Mouse (Mus musculus): Measurements from ENCODE around the gene Chrnb4. TPM values are rescaled to one million over a fixed set of nuclear protein-coding genes. Genes with fewer than 3 reads are reported as not detected.

Gene Chrnb4
- polyA plus RNA-seq, 1 experiment from 2014 or later: 0.78 TPM

- DNase-seq (ENCODE audit: low spot score): no peak
- H3K4me1 ChIP-seq (ENCODE audit: control insufficient read depth, insufficient read depth, low read length): no peaks in the 10 kb centered on the region
- H3K27ac ChIP-seq (replicated peaks; ENCODE audit: low read depth, low read length): no peak overlapping the region
- 63% methylated on average over 4 of the region's 4 CpGs for WGBS
- no peak overlapping the region for H3K4me3 ChIP-seq (ENCODE audit: low read depth, low read length)
- H3K9me3 ChIP-seq (ENCODE audit: control insufficient read depth, low read length): no peaks in the 10 kb centered on the region
- ATAC-seq (ENCODE audit: low read depth): no peak
- no peaks in the 10 kb centered on the region for H3K27me3 ChIP-seq (replicated peaks; ENCODE audit: control insufficient read depth, insufficient read depth, low read length)
- no peak overlapping the region for H3K9ac ChIP-seq (ENCODE audit: low read depth, low read length)
- no peaks in the 10 kb centered on the region for H3K36me3 ChIP-seq (ENCODE audit: control insufficient read depth, insufficient read depth, low read length)
- no peak overlapping the region for H3K4me2 ChIP-seq (ENCODE audit: low read depth, low read length)
These were observed 45.0 kb downstream of the Chrnb4 start for GRCm38 (mm10) chr9:55003609-55004008.

GRCm38 (mm10) chr9:54995645-54996044, 52.9 kb downstream of the Chrnb4 start:
- ATAC-seq (ENCODE audit: low read depth): no peak
- no peak overlapping the region for H3K4me2 ChIP-seq (ENCODE audit: low read depth, low read length)
- 94% methylated on average over 3 of the region's 3 CpGs for WGBS
- no peak for DNase-seq (ENCODE audit: low spot score)
- no peak overlapping the region for H3K27ac ChIP-seq (replicated peaks; ENCODE audit: low read depth, low read length)
- H3K9me3 ChIP-seq (ENCODE audit: control insufficient read depth, low read length): no peaks in the 10 kb centered on the region
- no peak overlapping the region for H3K9ac ChIP-seq (ENCODE audit: low read depth, low read length)
- no peak overlapping the region for H3K4me3 ChIP-seq (ENCODE audit: low read depth, low read length)
- no peaks in the 10 kb centered on the region for H3K4me1 ChIP-seq (ENCODE audit: control insufficient read depth, insufficient read depth, low read length)
- no peaks in the 10 kb centered on the region for H3K36me3 ChIP-seq (ENCODE audit: control insufficient read depth, insufficient read depth, low read length)
- no peaks in the 10 kb centered on the region for H3K27me3 ChIP-seq (replicated peaks; ENCODE audit: control insufficient read depth, insufficient read depth, low read length)

- H3K4me3 ChIP-seq (ENCODE audit: low read depth, low read length): no peak overlapping the region
- DNase-seq (ENCODE audit: low spot score) (no peak), ATAC-seq (ENCODE audit: low read depth) (no peak)
- no peak overlapping the region for H3K27ac ChIP-seq (replicated peaks; ENCODE audit: low read depth, low read length)
- H3K36me3 ChIP-seq (ENCODE audit: control insufficient read depth, insufficient read depth, low read length): no peaks in the 10 kb centered on the region
- no peaks in the 10 kb centered on the region for H3K27me3 ChIP-seq (replicated peaks; ENCODE audit: control insufficient read depth, insufficient read depth, low read length)
- no peaks in the 10 kb centered on the region for H3K4me1 ChIP-seq (ENCODE audit: control insufficient read depth, insufficient read depth, low read length)
- H3K4me2 ChIP-seq (ENCODE audit: low read depth, low read length): no peak overlapping the region
- no peak overlapping the region for H3K9ac ChIP-seq (ENCODE audit: low read depth, low read length)
- H3K9me3 ChIP-seq (ENCODE audit: control insufficient read depth, low read length): no peaks in the 10 kb centered on the region
- 42% methylated on average over 3 of the region's 3 CpGs for WGBS
These were observed 54.2 kb downstream of the Chrnb4 start for GRCm38 (mm10) chr9:54994381-54994780.

GRCm38 (mm10) chr9:54990362-54990761, 58.2 kb downstream of the Chrnb4 start:
- no peaks in the 10 kb centered on the region for H3K9me3 ChIP-seq (ENCODE audit: control insufficient read depth, low read length)
- H3K36me3 ChIP-seq (ENCODE audit: control insufficient read depth, insufficient read depth, low read length): no peaks in the 10 kb centered on the region
- ATAC-seq (ENCODE audit: low read depth): no peak
- 0 out of 2 replicates have a peak, but pooled peaks cover 3% of the 10 kb centered on the region for H3K27me3 ChIP-seq (replicated peaks; ENCODE audit: control insufficient read depth, insufficient read depth, low read length)
- H3K9ac ChIP-seq (ENCODE audit: low read depth, low read length): no peak overlapping the region
- H3K4me1 ChIP-seq (ENCODE audit: control insufficient read depth, insufficient read depth, low read length): no peaks in the 10 kb centered on the region
- H3K4me3 ChIP-seq (ENCODE audit: low read depth, low read length): no peak overlapping the region
- no peak for DNase-seq (ENCODE audit: low spot score)
- H3K27ac ChIP-seq (replicated peaks; ENCODE audit: low read depth, low read length): no peak overlapping the region
- no peak overlapping the region for H3K4me2 ChIP-seq (ENCODE audit: low read depth, low read length)
- WGBS: 75% methylated on average over 3 of the region's 3 CpGs

- Histone ChIP-seq H3K4me1 (ENCODE audit: control insufficient read depth, insufficient read depth, low read length) (no peaks in the 10 kb centered on the region), H3K36me3 (ENCODE audit: control insufficient read depth, insufficient read depth, low read length) (no peaks in the 10 kb centered on the region), H3K9me3 (ENCODE audit: control insufficient read depth, low read length) (no peaks in the 10 kb centered on the region), H3K4me2 (ENCODE audit: low read depth, low read length) (peak overlapping the region; percentile 93), H3K27ac (replicated peaks; ENCODE audit: low read depth, low read length) (no peak overlapping the region), H3K27me3 (replicated peaks; ENCODE audit: control insufficient read depth, insufficient read depth, low read length) (peaks cover 44% of the 10 kb centered on the region), H3K9ac (ENCODE audit: low read depth, low read length) (no peak overlapping the region), H3K4me3 (ENCODE audit: low read depth, low read length) (peak overlapping the region; percentile 65)
- no peak for DNase-seq (ENCODE audit: low spot score)
- no peak for ATAC-seq (ENCODE audit: low read depth)
- 12% methylated on average over 7 of the region's 7 CpGs for WGBS
These were observed 66.2 kb downstream of the Chrnb4 start for GRCm38 (mm10) chr9:54982401-54982800.

GRCm38 (mm10) chr9:54981291-54982191, 67.0 kb downstream of the Chrnb4 start:
- under 1% methylated on average over 29 of the region's 85 CpGs for WGBS
- peak; percentile 71 for DNase-seq (ENCODE audit: low spot score)
- peak overlapping the region; percentile 63 for H3K9ac ChIP-seq (ENCODE audit: low read depth, low read length)
- peaks cover 44% of the 10 kb centered on the region for H3K27me3 ChIP-seq (replicated peaks; ENCODE audit: control insufficient read depth, insufficient read depth, low read length)
- H3K4me2 ChIP-seq (ENCODE audit: low read depth, low read length): peak overlapping the region; percentile 93
- peak overlapping the region; percentile 65 for H3K4me3 ChIP-seq (ENCODE audit: low read depth, low read length)
- H3K9me3 ChIP-seq (ENCODE audit: control insufficient read depth, low read length): no peaks in the 10 kb centered on the region
- no peaks in the 10 kb centered on the region for H3K4me1 ChIP-seq (ENCODE audit: control insufficient read depth, insufficient read depth, low read length)
- H3K36me3 ChIP-seq (ENCODE audit: control insufficient read depth, insufficient read depth, low read length): no peaks in the 10 kb centered on the region
- H3K27ac ChIP-seq (replicated peaks; ENCODE audit: low read depth, low read length): no peak overlapping the region
- peak; percentile 91 for ATAC-seq (ENCODE audit: low read depth)

- Histone ChIP-seq H3K4me1 (ENCODE audit: control insufficient read depth, insufficient read depth, low read length) (no peaks in the 10 kb centered on the region), H3K4me3 (ENCODE audit: low read depth, low read length) (peak within 1 kb of the TSS; percentile 65), H3K27me3 (replicated peaks; ENCODE audit: control insufficient read depth, insufficient read depth, low read length) (peaks cover 43% of the 10 kb centered on the region), H3K36me3 (ENCODE audit: control insufficient read depth, insufficient read depth, low read length) (no peaks in the 10 kb centered on the region), H3K27ac (replicated peaks; ENCODE audit: low read depth, low read length) (no peak within 1 kb of the TSS), H3K9ac (ENCODE audit: low read depth, low read length) (peak within 1 kb of the TSS; percentile 63), H3K9me3 (ENCODE audit: control insufficient read depth, low read length) (no peaks in the 10 kb centered on the region), H3K4me2 (ENCODE audit: low read depth, low read length) (peak within 1 kb of the TSS; percentile 93)
- DNase-seq (ENCODE audit: low spot score) (peak; percentile 18), ATAC-seq (ENCODE audit: low read depth) (no peak)
- 56% methylated on average over 8 of the region's 8 CpGs for WGBS
These were observed 67.9 kb downstream of the Chrnb4 start, which contains the start of gene Chrna5 for GRCm38 (mm10) chr9:54980674-54981073. Chrna5 (plus strand) TSS chr9:54980880.
